ENCODE assay signal across 8 mouse cellular contexts in genomic region chr10:127288800-127289572, GRCm38 (mm10). TPM values are rescaled to one million over a fixed set of nuclear protein-coding genes. Genes with fewer than 3 reads are reported as not detected.
DNase-seq lines count a peak whose midpoint lies in the region; ATAC-seq and TF ChIP-seq lines count a peak whose summit lies in the region.

TSS of gene Mbd6 (minus strand) at chr10:127289018.

- peak; percentile 48 for ATAC-seq in hindbrain, postnatal 0 days
- peak; percentile 28 for ATAC-seq in megakaryocyte progenitor cell, adult 5-6 weeks (replicated peaks; ENCODE audit: poor library complexity)

- peak; percentile 93 for DNase-seq in ZHBTc4 (ENCODE audit: low read depth, low spot score)
- peak; percentile 72 to 88 for DNase-seq in cerebellum, postnatal 4 days (ENCODE audit: low spot score in 2 of 2)
- DNase-seq in gastrocnemius, adult 2 months: peak; percentile 96
- peak; percentile 92 for DNase-seq in hindbrain, postnatal 0 days (ENCODE audit: low spot score)
- peak; percentile 74 to 82 for DNase-seq in left cerebral cortex, adult 9 months (ENCODE audit: low spot score in 2 of 2)
- peak; percentile 88 for DNase-seq in right cerebral cortex, postnatal 14 days
- peak; percentile 80 to 88 for DNase-seq in urinary bladder, postnatal 36 days (ENCODE audit: low spot score in 2 of 2)

- TF ChIP-seq CTCF in gastrocnemius, adult 2 months (IDR thresholded peaks at IDR 0.05): no peak
- no peak for TF ChIP-seq CTCF in hindbrain, postnatal 0 days (IDR thresholded peaks at IDR 0.05; ENCODE audit: low read depth)

- H3K4me1 ChIP-seq in hindbrain, postnatal 0 days (ENCODE audit: insufficient read depth, low read length): peaks cover 33% of the 10 kb centered on the region

- H3K4me3 ChIP-seq in gastrocnemius, adult 2 months: peak within 1 kb of the TSS; percentile 97
- peak within 1 kb of the TSS; percentile 69 for H3K4me3 ChIP-seq in hindbrain, postnatal 0 days (ENCODE audit: low read length)

- peak within 1 kb of the TSS; percentile 80 for H3K4me2 ChIP-seq in hindbrain, postnatal 0 days (ENCODE audit: low read depth, low read length)

- H3K36me3 ChIP-seq in hindbrain, postnatal 0 days (ENCODE audit: insufficient read depth, low read length): peaks cover 8% of the 10 kb centered on the region; the same call in 1 of the 2 replicates

- H3K9me3 ChIP-seq in hindbrain, postnatal 0 days (ENCODE audit: low read length): no peaks in the 10 kb centered on the region

- H3K27me3 ChIP-seq in hindbrain, postnatal 0 days (ENCODE audit: insufficient read depth, low read length): no peaks in the 10 kb centered on the region

- 0% methylated on average over 39 of the region's 65 CpGs for WGBS in hindbrain, postnatal 0 days

- H3K27ac ChIP-seq in gastrocnemius, adult 2 months: peak within 1 kb of the TSS; percentile 98
- peak within 1 kb of the TSS; percentile 97 for H3K27ac ChIP-seq in hindbrain, postnatal 0 days

- H3K9ac ChIP-seq in hindbrain, postnatal 0 days (replicated peaks; ENCODE audit: low read length): peak within 1 kb of the TSS; percentile 77

- intact Hi-C loops in gastrocnemius, adult 2 months (cut with DNase I): no loop called here

RNA-seq across cellular contexts. Expression of gene Mbd6, which starts in this region (rescaled TPM):
- 10 to 100 TPM; 16.2 to 18.7 TPM for total RNA-seq in gastrocnemius, adult 2 months (2021)
- 8.1 and 11.2 TPM in 2 replicates for total RNA-seq in hindbrain, postnatal 0 days (2014; rRNA removed)
- 8.3 and 11.5 TPM in 2 replicates for polyA plus RNA-seq in hindbrain, postnatal 0 days (2015; fragmentation: Nextera tagmentation; extraction: Ambion mirVana)
- total RNA-seq in megakaryocyte progenitor cell, adult 5-6 weeks (2015): 41.9 and 44.0 TPM in 2 replicates
- 4.1 and 6.8 TPM in 2 replicates for total RNA-seq in megakaryocyte progenitor cell, adult 5-6 weeks (2017)

Comparison
In these comparisons a context has a peak if more than half of its experiments do, and no peak if none do; other contexts are left out.
1. Peak in every context shown above with its lines: DNase-seq, ATAC-seq, H3K4me3 ChIP-seq and H3K27ac ChIP-seq.